Mouse (Mus musculus) adrenal gland, postnatal 14 days (tissue): Measurements from ENCODE around the gene Tnfsf9. TPM values are rescaled to one million over a fixed set of nuclear protein-coding genes. Genes with fewer than 3 reads are reported as not detected.
"Not testable (repeated sequence)": the region's sequence is repeated elsewhere in the genome, so short reads cannot be mapped to it uniquely, and the experiment has no call there.

Experiments
- DNase-seq: peaks from one replicate; pipeline ENCODE4 v3.0.0; 2021; ENCODE audit warnings: mixed read lengths
- total RNA-seq: library from RNA; stranded (reverse); gene quantifications from 2 replicates; pipeline ENCODE4 v1.2.3, GENCODE M21; 2021

The Tnfsf9 gene
- total RNA-seq, 1 experiment from 2014 or later: 0.44 TPM

- DNase-seq: peak; percentile 46
Measured at GRCm38 (mm10) chr17:57095855-57096622, 9.1 kb upstream of the Tnfsf9 start.

DNA sequence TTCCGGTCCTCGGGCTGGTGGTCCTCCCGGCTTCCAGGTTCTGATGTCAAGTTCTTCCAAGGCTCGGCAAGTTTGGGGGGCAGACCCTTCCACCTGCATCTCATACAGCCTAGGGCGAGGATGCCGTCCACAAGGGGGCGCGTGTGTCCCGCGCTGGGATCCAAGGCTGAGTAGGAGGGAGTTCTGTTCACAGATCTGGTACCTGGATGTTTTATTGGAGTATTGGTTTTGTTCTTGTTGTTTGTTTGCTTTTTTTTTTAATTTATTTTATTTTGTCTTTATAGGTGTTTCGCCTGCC lies 8.6 kb upstream of the Tnfsf9 start:
- peak; percentile 90 for DNase-seq

- DNase-seq: no peak
Measured at GRCm38 (mm10) chr17:57098321-57098720, 6.8 kb upstream of the Tnfsf9 start.

GRCm38 (mm10) chr17:57099629-57100325 lies 5.3 kb upstream of the Tnfsf9 start:
- peak; percentile 52 for DNase-seq

- DNase-seq: no peak
Measured at GRCm38 (mm10) chr17:57102276-57102675, 2.8 kb upstream of the Tnfsf9 start.

GRCm38 (mm10) chr17:57104496-57104895 lies 629 bp upstream of the Tnfsf9 start:
- no peak for DNase-seq

DNA sequence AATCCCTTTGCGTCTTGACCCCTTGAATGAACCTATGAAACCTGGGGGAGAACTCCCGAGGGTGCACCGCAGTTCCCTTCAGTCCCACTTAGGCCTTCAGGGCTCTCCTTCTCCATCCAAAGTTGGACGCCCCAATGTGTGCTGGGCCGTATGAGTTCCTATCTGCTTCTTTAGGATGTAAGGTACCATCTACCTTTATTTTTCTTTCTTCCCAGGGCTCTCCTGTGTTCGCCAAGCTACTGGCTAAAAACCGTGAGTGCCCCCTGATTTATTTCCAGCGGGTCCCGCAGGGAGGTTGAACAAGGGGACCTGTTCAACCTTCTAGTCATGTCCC lies 877 bp downstream of the Tnfsf9 start:
- no peak for DNase-seq

DNA sequence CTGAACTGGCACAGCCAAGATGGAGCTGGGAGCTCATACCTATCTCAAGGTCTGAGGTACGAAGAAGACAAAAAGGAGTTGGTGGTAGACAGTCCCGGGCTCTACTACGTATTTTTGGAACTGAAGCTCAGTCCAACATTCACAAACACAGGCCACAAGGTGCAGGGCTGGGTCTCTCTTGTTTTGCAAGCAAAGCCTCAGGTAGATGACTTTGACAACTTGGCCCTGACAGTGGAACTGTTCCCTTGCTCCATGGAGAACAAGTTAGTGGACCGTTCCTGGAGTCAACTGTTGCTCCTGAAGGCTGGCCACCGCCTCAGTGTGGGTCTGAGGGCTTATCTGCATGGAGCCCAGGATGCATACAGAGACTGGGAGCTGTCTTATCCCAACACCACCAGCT lies 1.9 kb downstream of the Tnfsf9 start:
- no peak for DNase-seq

DNA sequence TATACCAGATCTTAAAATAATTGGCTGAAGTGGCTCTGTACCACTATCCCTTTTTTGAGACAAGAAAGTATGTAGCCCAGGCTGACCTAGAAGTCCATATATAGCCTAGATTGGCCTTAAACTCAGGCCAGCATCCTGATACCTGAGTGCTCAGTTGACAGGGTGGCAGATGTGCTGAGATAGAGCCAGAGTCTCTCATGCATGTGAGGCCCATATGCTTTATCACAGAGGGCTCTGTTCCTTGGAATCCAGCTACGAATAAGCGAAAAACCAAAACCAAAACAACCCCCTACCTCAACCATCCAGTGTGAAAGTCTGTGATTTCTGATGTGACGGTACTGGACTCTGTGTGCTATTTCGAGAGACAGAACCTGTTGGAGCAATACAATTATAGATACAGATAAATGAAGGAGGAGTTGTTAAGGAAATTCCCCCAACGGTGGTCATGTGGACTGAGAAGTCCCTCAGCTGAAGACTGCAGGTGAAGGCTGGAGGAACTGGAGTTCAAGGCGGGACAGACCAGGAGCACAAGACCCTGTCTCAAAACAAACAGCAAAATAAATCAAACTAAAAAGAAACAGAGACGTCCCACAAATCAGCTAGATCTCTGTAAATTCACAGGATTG lies 3.0 kb downstream of the Tnfsf9 start:
- DNase-seq: no peak

- DNase-seq: peak; percentile 13
Measured at GRCm38 (mm10) chr17:57108666-57109171, 3.6 kb downstream of the Tnfsf9 start.

GRCm38 (mm10) chr17:57110005-57110404 lies 4.9 kb downstream of the Tnfsf9 start:
- DNase-seq: no peak

GRCm38 (mm10) chr17:57112768-57113474 lies 7.8 kb downstream of the Tnfsf9 start:
- DNase-seq: no peak

- no peak for DNase-seq
Measured at GRCm38 (mm10) chr17:57116801-57117200, 11.7 kb downstream of the Tnfsf9 start.

DNA sequence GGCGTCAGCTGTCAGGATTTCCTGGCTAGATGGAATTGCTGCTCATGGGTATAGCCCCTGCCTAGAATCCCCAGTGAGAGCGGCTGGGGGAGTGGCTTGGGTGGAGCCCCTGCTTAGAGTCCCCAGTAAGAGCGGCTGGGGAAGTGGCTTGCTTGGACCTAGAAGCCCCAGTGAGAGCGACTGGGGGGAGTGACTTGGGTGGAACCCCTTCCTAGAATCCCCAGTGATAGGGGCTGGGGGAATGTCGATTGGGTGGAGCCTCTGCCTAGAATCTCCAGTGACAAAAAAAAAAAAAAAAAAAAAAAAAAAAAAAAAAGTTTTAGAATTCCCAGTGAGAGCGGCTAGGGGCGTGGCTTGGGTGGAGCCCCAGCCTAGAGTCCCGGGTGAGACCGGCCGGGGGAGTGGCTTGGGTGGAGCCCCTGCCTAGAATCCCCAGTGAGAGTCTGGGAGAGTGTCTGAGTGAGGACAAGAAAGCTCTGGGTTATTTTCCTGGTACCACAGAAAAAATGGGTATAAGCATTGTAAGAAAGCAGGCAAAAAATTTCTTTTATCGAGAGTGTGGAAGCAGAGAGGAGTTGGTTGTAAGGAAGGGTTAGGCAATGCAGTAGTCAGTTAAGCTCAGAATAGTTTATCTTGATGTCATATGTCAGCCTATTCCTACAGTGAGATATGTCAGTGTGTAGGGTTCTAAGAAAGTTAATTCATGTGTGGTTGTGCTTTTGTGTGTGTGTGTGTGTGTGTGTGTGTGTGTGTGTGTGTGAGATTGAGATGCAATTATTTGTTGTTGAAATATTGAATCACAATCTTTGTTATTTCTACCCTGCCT lies 13.6 kb downstream of the Tnfsf9 start:
- peak; percentile 53 for DNase-seq

DNA sequence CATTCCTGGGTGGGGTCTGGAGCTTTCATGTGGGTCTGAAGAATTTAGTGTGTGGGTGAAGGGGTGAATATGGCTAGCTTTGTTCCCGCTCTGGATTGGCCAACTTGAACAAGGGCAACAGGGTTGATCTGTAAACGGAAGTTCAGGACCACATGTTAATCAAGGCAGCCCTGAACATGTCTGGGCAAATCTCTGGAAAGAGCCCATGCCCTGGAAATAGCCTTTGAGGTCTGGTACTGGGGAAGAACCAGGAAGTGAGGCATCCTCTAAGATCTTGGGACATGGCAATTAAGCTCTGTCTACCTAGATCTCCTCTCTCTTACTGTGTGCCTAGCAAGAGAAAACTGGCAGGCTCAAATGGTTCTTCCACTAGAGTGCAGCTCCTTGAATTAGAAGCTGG lies 16.7 kb downstream of the Tnfsf9 start:
- no peak for DNase-seq

DNA sequence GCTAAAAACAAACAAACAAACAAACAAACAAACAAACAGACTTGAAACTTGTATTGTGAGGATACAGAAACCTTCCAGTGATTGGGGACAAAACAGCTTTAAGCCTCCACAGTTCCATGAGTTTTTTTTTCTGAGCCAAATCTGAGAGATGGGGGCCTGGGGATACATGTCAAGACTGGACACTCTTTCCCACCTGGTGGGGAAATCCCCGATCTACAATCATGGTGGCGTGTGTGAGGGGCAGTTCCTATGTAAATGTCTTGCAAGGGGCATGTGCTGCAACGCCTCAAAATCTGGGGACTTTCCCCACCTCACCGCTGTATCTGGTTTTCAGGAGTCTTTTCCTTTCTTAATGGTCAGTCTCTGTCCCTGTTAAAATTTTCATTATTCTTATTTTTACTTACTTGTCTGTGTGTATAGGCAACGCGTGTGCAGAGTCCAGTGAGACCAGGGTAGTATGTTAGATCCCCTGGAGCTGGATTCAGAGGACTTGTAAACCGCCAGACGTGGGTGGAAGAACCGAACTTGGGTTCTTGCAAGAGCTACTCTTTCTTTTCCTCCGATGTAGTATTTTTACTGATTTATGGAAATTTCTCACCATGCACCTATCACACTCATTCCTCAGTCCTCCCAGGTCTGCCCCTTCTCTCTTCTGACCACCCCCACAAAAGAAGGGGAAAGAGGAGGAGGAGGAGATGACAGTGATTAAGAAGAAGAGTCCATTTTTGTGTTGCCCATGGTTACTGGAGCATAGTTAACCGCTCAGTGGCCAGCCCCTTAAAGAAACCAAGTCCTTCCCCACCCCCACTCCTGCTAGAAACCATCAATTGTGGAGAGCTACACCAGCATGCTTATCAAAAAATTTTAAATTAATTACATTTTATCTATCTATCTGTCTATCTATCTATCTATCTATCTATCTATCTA lies 18.3 kb downstream of the Tnfsf9 start:
- DNase-seq: no peak

- no peak for DNase-seq
Measured at GRCm38 (mm10) chr17:57124792-57125191, 19.7 kb downstream of the Tnfsf9 start.

- no peak for DNase-seq
Measured at GRCm38 (mm10) chr17:57125853-57126622, 20.9 kb downstream of the Tnfsf9 start.

DNA sequence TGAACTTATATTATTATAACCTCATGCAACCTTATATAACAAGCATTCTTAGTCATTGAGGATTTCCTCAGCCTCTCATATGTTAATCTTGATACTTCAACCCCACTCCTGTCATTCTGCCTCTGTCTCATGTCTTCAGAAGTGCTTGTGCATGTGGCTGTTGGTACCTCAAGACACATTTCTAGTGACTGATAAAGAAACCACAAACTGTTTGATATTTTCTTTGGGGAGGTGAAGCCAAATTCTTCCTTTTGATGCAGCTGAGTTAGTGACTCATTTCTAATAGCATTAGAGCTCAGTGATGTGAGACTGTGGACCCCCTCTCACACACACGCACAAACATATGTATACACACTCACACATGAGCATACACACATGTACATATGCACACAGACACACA lies 26.7 kb downstream of the Tnfsf9 start:
- no peak for DNase-seq

DNA sequence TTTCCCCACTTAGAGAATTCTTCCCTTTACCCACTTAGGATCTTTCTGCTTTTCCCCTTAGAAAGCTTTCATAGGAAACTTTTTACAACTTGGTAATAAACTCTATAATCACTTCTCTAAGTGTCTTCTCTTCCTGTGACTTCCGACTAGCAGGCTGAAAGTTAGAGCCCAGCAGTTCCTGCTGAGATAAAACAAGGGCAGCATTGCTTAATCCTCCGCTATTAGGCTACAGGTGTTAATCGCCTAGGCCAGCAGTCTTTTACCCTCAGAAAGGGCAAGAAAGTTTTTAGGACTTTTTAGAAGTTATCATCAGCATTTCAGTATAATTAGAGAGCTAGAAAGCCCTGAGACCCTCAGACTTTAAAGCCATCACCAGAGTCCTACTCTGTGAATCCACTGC lies 28.9 kb downstream of the Tnfsf9 start:
- DNase-seq: not testable (repeated sequence)
